Mouse (Mus musculus) right cerebral cortex, postnatal 10 days (tissue): ENCODE measurements around the gene Cops8.

ENCODE experiments used
- DNase-seq, 2 experiments: peaks; one replicate each; pipeline ENCODE4 v3.0.0; 2021; ENCODE audit warnings: low spot score in 2 of 2

The Cops8 gene

DNA sequence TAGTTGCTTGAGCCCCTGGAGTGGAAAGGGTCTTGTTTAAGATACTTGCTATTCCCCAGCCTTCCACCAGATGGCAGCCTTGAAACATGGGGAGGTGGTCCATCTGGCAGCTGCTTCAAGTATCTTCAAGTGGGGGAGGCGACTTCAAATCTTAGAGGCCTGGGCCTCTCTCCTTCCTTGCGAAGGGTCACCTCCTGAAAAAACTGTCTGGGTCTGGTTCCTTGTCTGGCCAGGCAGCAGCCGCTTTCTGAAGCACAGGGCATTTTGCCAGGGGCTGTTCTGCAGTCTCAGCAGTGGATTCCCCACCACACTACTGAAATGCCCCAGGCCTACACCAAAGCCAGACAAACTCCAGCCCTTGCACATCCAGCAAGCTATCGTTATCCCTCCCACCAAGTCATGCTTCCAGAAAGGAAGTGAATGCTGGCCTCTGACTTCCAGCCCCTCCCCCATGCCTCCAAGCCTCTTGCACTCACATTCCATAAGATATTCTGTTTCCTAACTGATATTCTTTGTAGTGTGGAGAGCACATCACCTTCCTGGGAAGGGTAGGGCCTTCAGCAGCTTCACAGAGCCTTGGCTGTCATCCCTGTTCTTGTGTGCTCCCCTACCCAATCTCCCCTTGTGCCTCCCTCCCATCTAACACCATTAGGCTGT lies 48.1 kb downstream of the Cops8 start:
- peak; percentile 86 to 87 for DNase-seq

DNA sequence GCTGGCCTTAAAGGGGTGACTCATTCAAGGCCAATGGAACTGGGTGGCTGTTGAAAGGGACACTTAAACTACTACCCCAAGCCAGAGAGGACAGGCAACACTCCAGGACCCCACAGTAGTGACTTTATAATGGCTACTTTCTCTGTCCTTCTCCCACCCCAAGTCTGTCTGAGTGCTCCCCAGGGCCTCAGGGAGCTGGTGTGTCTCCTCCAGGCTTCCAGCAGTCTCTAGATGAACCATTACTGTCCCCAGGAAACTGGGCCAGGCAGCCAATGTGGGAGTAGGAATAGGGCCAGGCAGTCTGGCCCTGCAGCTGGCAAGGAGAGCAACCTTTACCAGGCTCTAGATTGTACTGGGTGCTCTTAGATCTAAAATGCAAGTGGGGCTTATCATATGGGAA lies 49.0 kb downstream of the Cops8 start:
- DNase-seq, result no peak

DNA sequence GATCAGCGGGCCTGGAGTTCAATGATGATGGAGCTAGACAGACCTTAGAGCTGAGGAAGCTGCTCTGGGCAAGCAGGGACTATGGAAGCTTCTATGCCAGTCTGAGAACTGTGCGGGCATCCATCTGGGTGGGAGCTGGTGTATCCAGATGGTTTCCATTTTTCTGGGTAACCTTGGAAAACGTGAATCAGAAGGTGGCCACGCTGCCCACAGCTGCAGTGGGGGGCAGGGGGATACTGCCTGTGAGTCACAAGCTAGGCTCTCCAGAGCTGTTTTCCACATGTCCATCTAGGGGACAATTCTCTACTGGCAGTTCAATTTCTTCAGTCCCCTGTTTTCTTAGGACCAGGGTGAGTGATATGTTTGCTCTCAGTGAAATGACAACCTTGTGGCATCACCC lies 49.8 kb downstream of the Cops8 start:
- DNase-seq, result no peak

DNA sequence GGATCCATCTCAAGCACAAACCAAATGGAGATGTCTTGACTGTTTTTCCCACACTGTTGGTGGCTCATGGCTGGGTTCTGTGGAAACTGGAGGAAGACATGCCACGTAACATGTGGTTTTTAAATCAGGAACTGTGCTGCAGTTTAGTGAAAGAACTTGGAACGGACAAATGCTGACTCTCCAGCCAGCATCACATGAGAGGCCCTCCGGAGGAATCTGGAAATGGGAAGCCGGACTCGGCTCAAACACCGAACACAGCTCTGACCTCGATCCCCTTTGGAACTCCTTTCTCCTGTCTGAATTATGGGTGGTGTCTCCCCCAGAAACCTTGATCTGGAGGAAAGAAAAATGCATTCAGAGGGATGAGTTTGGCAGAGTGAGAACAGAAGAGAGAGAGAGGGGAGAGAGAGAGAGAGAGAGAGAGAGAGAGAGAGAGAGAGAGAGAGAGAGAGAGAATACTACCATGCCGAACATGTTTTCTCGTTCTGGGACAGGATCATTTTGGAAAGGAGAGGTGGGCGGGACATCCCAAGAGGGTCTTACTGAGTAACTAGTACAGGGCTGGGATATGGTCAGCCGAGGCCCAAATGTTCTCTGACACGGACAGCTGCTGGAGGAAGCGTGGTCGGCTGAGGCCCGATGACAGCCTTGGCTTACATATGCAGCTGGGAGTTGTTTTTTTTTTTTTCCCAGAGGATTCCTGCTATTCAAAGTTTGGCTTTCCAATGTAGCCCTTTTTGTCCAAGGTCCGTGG lies 53.9 kb downstream of the Cops8 start:
- DNase-seq, result no peak

DNA sequence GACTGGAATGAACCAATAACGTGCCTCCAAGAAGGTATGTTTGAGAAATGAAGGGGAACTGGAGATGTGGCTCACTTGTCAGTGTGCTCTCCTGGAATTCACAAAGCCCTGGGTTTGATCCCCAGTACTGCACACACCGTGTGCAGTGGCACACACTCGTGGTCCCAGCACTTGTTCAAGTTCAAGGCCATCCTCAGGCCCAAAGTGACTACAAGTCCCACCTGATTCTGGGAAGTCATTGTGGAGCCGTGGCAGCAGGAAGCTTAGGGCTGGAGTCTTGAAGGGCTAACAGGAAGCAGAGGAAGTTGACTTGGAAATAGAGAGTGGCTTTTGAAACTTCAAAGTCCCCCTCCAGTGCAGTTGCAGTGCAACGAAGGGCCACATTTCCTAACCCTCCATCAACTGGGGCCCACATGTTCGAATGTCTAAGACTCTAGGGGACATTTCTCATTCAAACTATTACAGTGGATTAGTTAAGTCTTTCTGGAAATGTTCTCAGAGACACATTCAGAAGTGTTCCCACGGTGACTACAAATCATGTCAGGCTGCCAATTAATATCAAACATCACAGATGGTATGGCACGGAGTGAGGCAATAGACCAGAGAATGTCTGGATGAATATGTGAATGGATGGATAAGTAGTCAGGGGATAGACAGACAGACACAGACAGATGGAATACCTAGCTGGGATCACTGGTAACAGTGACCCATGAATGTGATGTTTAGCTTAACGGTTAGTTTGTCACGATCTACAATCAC lies 54.7 kb downstream of the Cops8 start:
- DNase-seq, result no peak

DNA sequence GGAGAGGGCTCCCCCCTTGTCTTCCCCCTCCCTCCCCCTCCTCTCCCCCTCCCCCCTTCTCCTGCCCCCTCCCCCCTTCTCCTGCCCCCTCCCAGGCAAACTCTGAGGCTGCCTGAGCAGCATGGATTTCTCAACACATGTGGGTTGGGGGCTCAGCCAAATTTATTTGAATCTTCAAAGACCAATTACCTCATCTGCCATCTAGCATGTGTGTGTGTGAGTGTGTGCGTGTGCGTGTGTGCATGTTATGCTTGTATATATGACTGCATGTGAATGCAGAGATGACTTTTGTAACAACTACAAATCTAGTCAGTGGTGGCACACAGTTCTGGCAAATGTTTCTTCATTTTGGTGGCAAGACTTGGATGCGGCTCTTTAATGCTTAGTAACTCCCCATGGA lies 55.8 kb downstream of the Cops8 start:
- no peak for DNase-seq

DNA sequence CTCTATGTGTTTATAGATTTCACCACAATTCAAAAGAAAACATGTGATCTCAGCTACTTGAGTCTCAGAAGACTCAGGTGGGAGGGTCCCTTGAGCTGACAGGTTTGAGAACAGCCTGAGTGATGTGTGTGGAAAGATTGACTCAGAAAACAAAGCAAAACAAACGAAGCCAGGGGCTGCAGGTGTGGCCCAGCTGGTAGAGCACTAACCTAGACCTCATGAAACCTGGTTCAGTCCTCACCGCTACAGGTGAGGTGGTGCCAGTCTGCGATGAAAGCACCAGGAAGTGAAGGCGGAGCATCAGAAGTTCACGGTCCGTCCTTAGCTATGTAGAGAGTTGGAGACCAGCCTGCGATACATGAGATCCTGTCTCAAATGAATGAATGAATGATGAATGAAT lies 57.4 kb downstream of the Cops8 start:
- no peak for DNase-seq

DNA sequence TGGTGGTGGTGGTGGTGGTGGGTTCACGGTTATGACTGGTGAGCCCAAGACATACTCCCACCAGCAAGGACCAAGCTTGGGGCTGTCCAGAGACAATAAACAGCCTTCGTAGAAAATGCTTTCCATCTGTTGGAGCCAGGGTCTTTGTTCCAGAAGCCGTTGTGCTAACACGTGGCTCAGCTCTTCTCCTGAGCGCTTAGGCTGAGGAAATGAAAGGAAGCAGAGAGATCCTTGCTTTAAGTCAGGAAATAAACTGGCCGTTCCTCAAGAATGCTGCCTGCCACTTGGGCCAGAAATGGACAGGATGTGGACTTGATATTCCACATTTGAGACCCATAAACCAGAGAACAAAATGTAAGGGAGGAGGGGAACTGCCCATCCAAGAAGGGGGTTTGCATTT lies 59.7 kb downstream of the Cops8 start:
- DNase-seq, result no peak
